Mouse (Mus musculus) erythroblast, adult 5-6 weeks (primary cell): ENCODE measurements around the gene Cdc26. TPM values are rescaled to one million over a fixed set of nuclear protein-coding genes. Genes with fewer than 3 reads are reported as not detected.

Experiments used
- ATAC-seq: replicated peaks from 2 replicates; pipeline ENCODE4 v1.8.0; 2016; ENCODE audit warnings: moderate number of reproducible peaks, mild to moderate bottlenecking, moderate TSS enrichment, inconsistent platforms; ENCODE audit not compliant: poor library complexity, low FRiP score, severe bottlenecking
- total RNA-seq, 2 experiments: library from RNA; stranded (forward) in 1 of 2; stranded (reverse) in 1 of 2; fragments of 150-400 nt in 1 of 2; fragments of 200-764, 138-1000 nt in 1 of 2; gene quantifications; 2 replicates each; pipeline versions ENCODE4 v1.2.3 to v1.2.4; 2015 to 2017; ENCODE audit warnings: low replicate concordance in 2 of 2

Gene Cdc26
- total RNA-seq (2015; ENCODE audit: low replicate concordance): 33.4 and 49.1 TPM in 2 replicates
- total RNA-seq (2017; ENCODE audit: low replicate concordance): 30.9 and 33.0 TPM in 2 replicates

DNA sequence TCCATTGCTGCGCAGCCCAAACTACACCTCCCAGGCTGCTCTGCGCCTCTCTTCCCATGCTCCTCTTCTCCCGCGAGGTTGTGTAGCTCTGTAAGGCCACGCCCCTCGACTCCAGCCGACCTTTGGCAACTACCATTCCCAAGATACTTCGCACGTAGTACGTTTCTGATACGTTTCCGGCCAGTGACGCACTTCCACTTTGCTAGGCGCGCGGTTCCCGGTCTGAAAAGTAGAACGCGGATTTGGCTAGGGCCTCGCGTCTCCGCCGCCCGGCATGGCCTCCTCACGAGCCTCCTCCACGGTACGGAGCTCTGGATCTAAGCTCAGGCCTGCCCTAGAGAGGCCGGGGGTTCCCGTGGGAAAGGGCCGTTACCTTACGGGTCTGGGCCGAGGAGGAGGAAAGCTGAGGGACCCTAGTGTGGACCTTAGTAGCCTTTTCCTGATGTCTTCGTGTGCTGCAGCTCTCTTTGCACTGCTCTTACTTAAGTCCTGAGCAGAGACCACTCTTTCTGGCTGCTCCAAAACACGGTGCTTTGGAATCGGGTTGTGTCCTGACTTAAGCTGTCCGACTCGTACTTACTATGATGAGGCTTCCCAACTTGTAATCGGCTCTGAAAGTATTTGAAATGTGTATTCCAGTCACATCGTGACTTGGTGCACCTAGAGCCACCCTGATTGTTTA, at the start of gene Cdc26, which contains the start of gene Prpf4:
TSS of gene Cdc26 (minus strand) at position 42 of the 682 bp plus-strand sequence.
TSS of gene Prpf4 (plus strand) at position 197 of the 682 bp plus-strand sequence.
- ATAC-seq: peak; percentile 95

DNA sequence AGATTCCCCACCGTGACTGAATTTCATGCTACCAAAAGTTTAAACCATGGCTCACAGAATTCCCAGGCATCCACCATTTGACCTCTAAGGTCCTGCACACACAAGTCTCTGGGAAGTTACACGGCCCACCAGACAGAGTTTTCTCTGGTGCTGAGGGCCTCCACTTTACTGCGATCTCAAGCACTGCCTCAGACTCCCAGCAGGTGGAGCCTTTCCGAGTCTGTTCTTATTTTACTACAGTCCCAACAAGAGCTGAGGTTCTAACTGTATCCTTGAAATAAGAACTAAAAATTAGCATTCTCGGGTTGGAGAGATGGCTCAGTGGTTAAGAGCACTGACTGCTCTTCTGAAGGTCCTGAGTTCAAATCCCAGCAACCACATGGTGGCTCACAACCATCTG, 46.6 kb upstream of the Cdc26 start:
- ATAC-seq: peak; percentile 72; the same call in 1 of the 2 replicates

GRCm38 (mm10) chr4:62440986-62441385, 32.5 kb upstream of the Cdc26 start:
- ATAC-seq: no peak

DNA sequence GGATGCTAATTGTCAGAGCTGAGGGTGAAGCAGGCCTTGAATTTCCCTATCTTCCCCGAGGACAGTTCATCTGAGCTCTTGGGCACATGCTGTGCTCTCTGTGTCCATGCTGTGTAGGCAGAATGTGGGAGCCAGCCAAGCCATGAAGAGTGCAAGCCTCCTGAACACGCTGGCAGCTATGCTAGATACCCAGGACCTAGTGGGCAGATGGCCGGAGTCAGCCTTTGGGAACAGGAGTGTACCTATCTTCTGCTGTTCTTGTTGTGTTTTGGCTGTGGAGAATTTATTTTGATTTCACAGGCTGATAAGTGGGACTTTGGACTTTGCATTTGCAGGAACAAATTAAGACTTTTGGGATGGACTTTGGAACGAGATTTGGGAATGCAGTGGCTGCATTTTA, 32.1 kb upstream of the Cdc26 start:
- no peak for ATAC-seq

GRCm38 (mm10) chr4:62439793-62440192, 31.4 kb upstream of the Cdc26 start:
- no peak for ATAC-seq

- no peak for ATAC-seq
These were observed 29.4 kb upstream of the Cdc26 start for GRCm38 (mm10) chr4:62437871-62438270.

- ATAC-seq: no peak
These were observed 28.9 kb upstream of the Cdc26 start for GRCm38 (mm10) chr4:62437256-62437778.

GRCm38 (mm10) chr4:62435081-62435480, 26.6 kb upstream of the Cdc26 start, which contains the start of gene Rnf183:
TSS of gene Rnf183 (minus strand) at chr4:62435252.
- no peak for ATAC-seq

- ATAC-seq: no peak
These were observed 25.8 kb upstream of the Cdc26 start for GRCm38 (mm10) chr4:62433939-62434870.

DNA sequence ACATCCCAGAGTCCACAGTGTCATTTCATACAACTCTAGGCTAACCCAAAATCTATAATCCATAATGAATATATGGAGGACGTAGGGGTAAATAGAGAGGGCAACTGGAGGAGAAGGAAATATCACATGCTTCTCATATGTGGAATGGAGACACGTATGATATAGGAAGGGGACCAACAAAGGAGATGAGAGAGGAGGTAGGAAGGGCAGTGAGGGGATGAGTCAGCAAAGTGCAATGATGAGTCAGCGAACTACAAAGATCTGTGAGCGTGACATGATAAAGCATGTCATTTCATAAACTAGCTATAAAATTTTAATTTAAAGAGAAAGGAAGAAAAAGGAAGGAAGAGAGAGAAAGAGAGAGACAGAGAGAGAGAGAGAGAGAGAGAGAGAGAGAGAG, 23.1 kb upstream of the Cdc26 start:
- peak; percentile 86 for ATAC-seq

GRCm38 (mm10) chr4:62430678-62431077, 22.2 kb upstream of the Cdc26 start:
- no peak for ATAC-seq

DNA sequence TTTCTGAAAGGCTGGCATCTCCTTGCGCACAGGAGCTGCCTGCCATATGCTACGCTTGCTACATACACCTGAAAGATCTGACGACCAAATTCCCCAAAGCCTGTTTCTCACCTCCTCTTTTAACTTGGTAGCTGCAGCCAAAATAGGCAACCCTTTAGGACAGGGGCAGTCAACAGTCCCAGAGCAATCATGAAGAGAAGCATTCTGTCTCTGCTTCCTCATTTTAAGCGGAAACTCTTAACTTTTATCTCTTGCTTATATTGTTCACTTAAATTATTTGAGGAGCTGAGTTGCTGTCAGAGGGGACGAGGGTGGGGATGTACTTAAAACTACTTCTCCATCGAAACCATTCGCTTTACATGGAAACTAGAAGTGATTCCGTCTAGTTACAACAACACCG, 21.2 kb upstream of the Cdc26 start:
- no peak for ATAC-seq

GRCm38 (mm10) chr4:62427978-62428758, 19.7 kb upstream of the Cdc26 start:
- ATAC-seq: no peak

- no peak for ATAC-seq
These were observed 17.4 kb upstream of the Cdc26 start for GRCm38 (mm10) chr4:62425891-62426290.

DNA sequence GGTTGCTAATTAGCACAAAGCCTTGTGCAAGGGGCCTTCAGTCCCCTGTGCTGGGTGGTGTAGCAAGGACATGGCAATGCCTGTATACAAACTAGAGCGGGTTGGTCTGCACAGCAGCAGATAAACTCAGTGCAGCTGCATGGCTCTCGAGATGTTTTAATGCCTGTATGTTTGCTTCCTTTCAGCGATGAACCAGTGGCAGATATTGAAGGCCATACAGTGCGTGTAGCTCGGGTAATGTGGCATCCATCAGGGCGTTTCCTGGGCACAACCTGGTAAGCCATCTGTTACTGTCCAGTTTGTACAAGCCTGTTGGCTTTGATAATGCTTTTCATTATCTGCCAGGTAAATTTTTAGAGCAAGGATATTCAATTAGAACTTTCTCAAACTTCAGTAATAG, 10.6 kb upstream of the Cdc26 start:
- no peak for ATAC-seq

DNA sequence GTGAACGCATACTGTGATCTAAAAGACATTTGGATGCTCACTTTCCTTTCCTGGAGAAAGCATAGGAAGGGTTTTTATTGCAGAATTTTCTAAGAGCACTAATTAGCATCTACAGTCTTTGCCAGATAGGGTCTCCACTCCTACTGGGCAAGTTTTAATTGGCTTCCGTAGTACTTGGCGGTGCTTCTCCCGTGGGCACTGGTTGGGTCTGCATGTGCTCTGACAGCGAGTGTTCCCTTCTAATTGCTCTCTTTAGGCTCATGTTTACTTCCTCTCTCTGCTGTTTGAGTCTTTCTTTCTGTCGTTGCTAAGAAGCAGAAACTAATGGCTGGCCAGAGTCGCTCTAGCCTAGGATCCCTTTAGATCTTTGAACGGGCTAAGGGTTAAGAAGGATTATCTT, 10.0 kb upstream of the Cdc26 start:
- no peak for ATAC-seq

DNA sequence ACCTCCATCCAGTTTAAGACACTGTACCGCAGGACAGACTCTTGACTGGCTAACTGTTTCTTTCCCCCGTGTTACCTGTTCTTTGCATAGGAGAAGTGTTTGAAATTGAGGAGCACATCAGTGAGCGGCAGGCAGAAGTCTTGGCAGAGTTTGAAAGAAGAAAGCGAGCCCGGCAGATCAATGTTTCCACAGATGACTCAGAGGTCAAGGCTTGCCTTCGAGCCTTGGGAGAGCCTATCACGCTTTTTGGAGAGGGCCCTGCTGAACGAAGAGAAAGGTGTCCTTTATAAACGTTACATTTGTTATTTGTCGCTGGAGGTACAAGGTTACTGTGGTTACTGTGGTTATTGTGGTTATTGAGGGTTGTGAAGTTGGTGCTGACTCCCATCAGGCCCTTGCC, 3.2 kb upstream of the Cdc26 start:
- no peak for ATAC-seq

GRCm38 (mm10) chr4:62410325-62410724, 1.9 kb upstream of the Cdc26 start:
- ATAC-seq: no peak

GRCm38 (mm10) chr4:62409615-62410014, 1.2 kb upstream of the Cdc26 start:
- ATAC-seq: no peak
